Mouse (Mus musculus) heart, postnatal 0 days (tissue): ENCODE measurements at regions not wholly inside any gene's neighbourhood (a gene's known extent, or its start where the extent isn't known, plus 50 kb on each side); places are given as distances from the start of the nearest gene placed in this dataset.

ENCODE experiments used
- CTCF ChIP-seq: IDR thresholded peaks from 2 replicates; pipeline ENCODE4 v1.5.1; 2016; ENCODE audit warnings: antibody characterized with exemption, control low read depth, low read depth
- EP300 ChIP-seq: IDR thresholded peaks from 2 replicates; pipeline ENCODE4 v1.6.1; 2016; ENCODE audit warnings: antibody characterized with exemption, low read depth

DNA sequence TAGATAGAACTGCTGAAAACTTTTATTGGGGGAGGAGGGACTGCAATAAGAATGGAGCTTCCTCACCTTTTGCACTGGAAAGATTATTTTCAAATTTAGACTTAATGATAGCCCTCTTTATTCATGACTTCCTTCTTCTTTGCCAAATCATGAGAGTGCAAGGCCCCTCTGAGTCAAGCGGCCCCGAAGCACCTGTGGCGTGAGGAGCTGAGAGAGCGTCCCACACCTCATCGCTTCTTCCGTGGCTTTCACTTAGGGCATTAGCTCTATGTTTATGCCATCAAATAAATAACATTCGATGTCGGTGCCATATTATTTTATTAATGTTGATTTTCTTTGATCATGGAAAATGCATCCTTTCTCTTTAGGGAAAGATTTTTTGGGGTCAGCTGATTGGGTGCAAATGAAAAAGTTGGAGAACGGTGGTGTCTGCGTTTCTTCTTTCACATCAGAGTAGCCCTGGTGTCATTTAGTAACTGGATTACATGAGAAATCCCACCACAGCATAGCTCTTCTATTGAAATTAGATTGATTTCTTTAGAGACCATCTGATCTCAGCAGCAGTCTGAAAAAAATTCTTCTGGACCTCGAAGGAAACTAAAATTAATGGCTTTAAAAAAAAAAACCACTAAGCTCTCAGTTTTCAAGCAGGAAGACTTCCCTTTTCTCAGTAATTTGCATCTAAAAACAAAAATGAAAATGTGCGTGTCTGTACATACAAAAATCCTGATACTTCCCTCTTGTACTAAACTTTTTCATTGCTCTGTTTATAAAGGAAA lies 87.7 kb downstream of the Nkx2-1 start:
- TF ChIP-seq CTCF (no peak), EP300 (no peak)
